Mouse (Mus musculus): ENCODE results near the gene Olfr635. TPM values are rescaled to one million over a fixed set of nuclear protein-coding genes. Genes with fewer than 3 reads are reported as not detected.
"Not testable (repeated sequence)": the region's sequence is repeated elsewhere in the genome, so short reads cannot be mapped to it uniquely, and the experiment has no call there.

Olfr635 gene
- polyA plus RNA-seq (2015; fragmentation: Nextera tagmentation; extraction: Ambion mirVana), result not detected in 2 replicates

GRCm38 (mm10) chr7:103970852-103971251 is at the start of gene Olfr635:
Olfr635 (plus strand) TSS chr7:103971152.
- Histone ChIP-seq H3K27me3 (ENCODE audit: insufficient read depth, low read length) (no peaks in the 10 kb centered on the region), H3K36me3 (replicated peaks; ENCODE audit: insufficient read depth, low read length) (no peaks in the 10 kb centered on the region), H3K9me3 (ENCODE audit: low read length) (no peaks in the 10 kb centered on the region), H3K4me3 (ENCODE audit: low read depth, low read length) (no peak within 1 kb of the TSS), H3K4me1 (ENCODE audit: insufficient read depth) (no peaks in the 10 kb centered on the region), H3K27ac (ENCODE audit: low read depth) (no peak within 1 kb of the TSS), H3K9ac (replicated peaks) (no peak within 1 kb of the TSS), H3K4me2 (ENCODE audit: low read depth, low read length) (no peak within 1 kb of the TSS)
- 54% methylated on average over 1 of the region's 1 CpGs for WGBS (ENCODE audit: insufficient replicate concordance)
- no peak for TF ChIP-seq EP300 (IDR thresholded peaks at IDR 0.05; ENCODE audit: low read depth)
- TF ChIP-seq CTCF (IDR thresholded peaks at IDR 0.05; ENCODE audit: low read depth), result no peak
- no peak for DNase-seq
- ATAC-seq, result no peak

GRCm38 (mm10) chr7:103928525-103928924 is 42.4 kb upstream of the Olfr635 start, which contains the start of gene Olfr631:
Olfr631 (plus strand) TSS chr7:103928825.
- H3K4me1 ChIP-seq (ENCODE audit: insufficient read depth), result no peaks in the 10 kb centered on the region
- no peak within 1 kb of the TSS for H3K4me2 ChIP-seq (ENCODE audit: low read depth, low read length)

GRCm38 (mm10) chr7:103934264-103934663 is 36.7 kb upstream of the Olfr635 start, which contains the start of gene Olfr632:
Olfr632 (plus strand) TSS chr7:103934347.
- no peak within 1 kb of the TSS for H3K4me3 ChIP-seq (ENCODE audit: low read depth, low read length)
- H3K36me3 ChIP-seq (replicated peaks; ENCODE audit: insufficient read depth, low read length), result no peaks in the 10 kb centered on the region
- H3K4me1 ChIP-seq (ENCODE audit: insufficient read depth), result no peaks in the 10 kb centered on the region
- TF ChIP-seq EP300 (IDR thresholded peaks at IDR 0.05; ENCODE audit: low read depth), result no peak
- no peak for TF ChIP-seq CTCF (IDR thresholded peaks at IDR 0.05; ENCODE audit: low read depth)
- H3K9ac ChIP-seq (replicated peaks), result no peak within 1 kb of the TSS
- H3K27me3 ChIP-seq (ENCODE audit: insufficient read depth, low read length), result no peaks in the 10 kb centered on the region
- no peak within 1 kb of the TSS for H3K27ac ChIP-seq (ENCODE audit: low read depth)
- no peak within 1 kb of the TSS for H3K4me2 ChIP-seq (ENCODE audit: low read depth, low read length)
- ATAC-seq (no peak), DNase-seq (no peak)
- no peaks in the 10 kb centered on the region for H3K9me3 ChIP-seq (ENCODE audit: low read length)
- 52% methylated on average over 2 of the region's 2 CpGs for WGBS (ENCODE audit: insufficient replicate concordance)

More at GRCm38 (mm10) chr7:103928525-103928924, 42.4 kb upstream of the Olfr635 start, which contains the start of gene Olfr631:
- H3K27ac ChIP-seq (ENCODE audit: low read depth), result no peak within 1 kb of the TSS
- H3K9ac ChIP-seq (replicated peaks), result no peak within 1 kb of the TSS
- DNase-seq (no peak), ATAC-seq (no peak)
- H3K27me3 ChIP-seq (ENCODE audit: insufficient read depth, low read length), result no peaks in the 10 kb centered on the region
- no peak within 1 kb of the TSS for H3K4me3 ChIP-seq (ENCODE audit: low read depth, low read length)
- H3K36me3 ChIP-seq (replicated peaks; ENCODE audit: insufficient read depth, low read length), result no peaks in the 10 kb centered on the region
- no peak for TF ChIP-seq CTCF (IDR thresholded peaks at IDR 0.05; ENCODE audit: low read depth)
- TF ChIP-seq EP300 (IDR thresholded peaks at IDR 0.05; ENCODE audit: low read depth), result no peak
- no peaks in the 10 kb centered on the region for H3K9me3 ChIP-seq (ENCODE audit: low read length)

GRCm38 (mm10) chr7:103942730-103943129 is 28.2 kb upstream of the Olfr635 start:
- no peak overlapping the region for H3K4me2 ChIP-seq (ENCODE audit: low read depth, low read length)

GRCm38 (mm10) chr7:103944137-103944536 is 26.8 kb upstream of the Olfr635 start, which contains the start of gene Olfr633:
Olfr633 (plus strand) TSS chr7:103944437.
- H3K36me3 ChIP-seq (replicated peaks; ENCODE audit: insufficient read depth, low read length), result no peaks in the 10 kb centered on the region

More at GRCm38 (mm10) chr7:103942730-103943129, 28.2 kb upstream of the Olfr635 start:
- Histone ChIP-seq H3K27ac (ENCODE audit: low read depth) (no peak overlapping the region), H3K4me3 (ENCODE audit: low read depth, low read length) (no peak overlapping the region), H3K9ac (replicated peaks) (no peak overlapping the region), H3K27me3 (ENCODE audit: insufficient read depth, low read length) (no peaks in the 10 kb centered on the region), H3K4me1 (ENCODE audit: insufficient read depth) (no peaks in the 10 kb centered on the region), H3K36me3 (replicated peaks; ENCODE audit: insufficient read depth, low read length) (no peaks in the 10 kb centered on the region), H3K9me3 (ENCODE audit: low read length) (no peaks in the 10 kb centered on the region)
- WGBS (ENCODE audit: insufficient replicate concordance), result 13% methylated on average over 2 of the region's 2 CpGs
- TF ChIP-seq CTCF (IDR thresholded peaks at IDR 0.05; ENCODE audit: low read depth) (peak; percentile 93), EP300 (IDR thresholded peaks at IDR 0.05; ENCODE audit: low read depth) (peak; percentile 45)
- ATAC-seq (peak; percentile 69), DNase-seq (peak; percentile 86)

GRCm38 (mm10) chr7:103966873-103967272 is 4.1 kb upstream of the Olfr635 start:
- DNase-seq; H3K9ac ChIP-seq (replicated peaks); H3K9me3 ChIP-seq (ENCODE audit: low read length); H3K4me2 ChIP-seq (ENCODE audit: low read depth, low read length); H3K27me3 ChIP-seq (ENCODE audit: insufficient read depth, low read length); H3K4me1 ChIP-seq (ENCODE audit: insufficient read depth); ATAC-seq; H3K4me3 ChIP-seq (ENCODE audit: low read depth, low read length); H3K36me3 ChIP-seq (replicated peaks; ENCODE audit: insufficient read depth, low read length); H3K27ac ChIP-seq (ENCODE audit: low read depth): not testable (repeated sequence)
- 93% methylated on average over 22 of the region's 22 CpGs for WGBS (ENCODE audit: insufficient replicate concordance)

More at GRCm38 (mm10) chr7:103944137-103944536, 26.8 kb upstream of the Olfr635 start, which contains the start of gene Olfr633:
- DNase-seq (no peak), ATAC-seq (no peak)
- H3K9me3 ChIP-seq (ENCODE audit: low read length), result no peaks in the 10 kb centered on the region
- H3K27ac ChIP-seq (ENCODE audit: low read depth), result no peak within 1 kb of the TSS
- no peak within 1 kb of the TSS for H3K4me3 ChIP-seq (ENCODE audit: low read depth, low read length)
- H3K9ac ChIP-seq (replicated peaks), result no peak within 1 kb of the TSS
- TF ChIP-seq EP300 (IDR thresholded peaks at IDR 0.05; ENCODE audit: low read depth) (no peak), CTCF (IDR thresholded peaks at IDR 0.05; ENCODE audit: low read depth) (no peak)
- H3K4me1 ChIP-seq (ENCODE audit: insufficient read depth), result no peaks in the 10 kb centered on the region
- no peak within 1 kb of the TSS for H3K4me2 ChIP-seq (ENCODE audit: low read depth, low read length)
- H3K27me3 ChIP-seq (ENCODE audit: insufficient read depth, low read length), result no peaks in the 10 kb centered on the region

- H3K9ac ChIP-seq (replicated peaks), result no peak overlapping the region
- H3K27ac ChIP-seq (ENCODE audit: low read depth), result no peak overlapping the region
- no peaks in the 10 kb centered on the region for H3K4me1 ChIP-seq (ENCODE audit: insufficient read depth)
- DNase-seq, result no peak
- no peaks in the 10 kb centered on the region for H3K9me3 ChIP-seq (ENCODE audit: low read length)
- no peaks in the 10 kb centered on the region for H3K36me3 ChIP-seq (replicated peaks; ENCODE audit: insufficient read depth, low read length)
- no peak overlapping the region for H3K4me2 ChIP-seq (ENCODE audit: low read depth, low read length)
- no peaks in the 10 kb centered on the region for H3K27me3 ChIP-seq (ENCODE audit: insufficient read depth, low read length)
- H3K4me3 ChIP-seq (ENCODE audit: low read depth, low read length), result no peak overlapping the region
- ATAC-seq, result no peak
- WGBS (ENCODE audit: insufficient replicate concordance), result 29% methylated on average over 1 of the region's 1 CpGs
- TF ChIP-seq EP300 (IDR thresholded peaks at IDR 0.05; ENCODE audit: low read depth) (no peak), CTCF (IDR thresholded peaks at IDR 0.05; ENCODE audit: low read depth) (no peak)
Measured at GRCm38 (mm10) chr7:103971782-103972181, 830 bp downstream of the Olfr635 start.
